ENCODE assay signal across 8 mouse cellular contexts in the genomic region with DNA sequence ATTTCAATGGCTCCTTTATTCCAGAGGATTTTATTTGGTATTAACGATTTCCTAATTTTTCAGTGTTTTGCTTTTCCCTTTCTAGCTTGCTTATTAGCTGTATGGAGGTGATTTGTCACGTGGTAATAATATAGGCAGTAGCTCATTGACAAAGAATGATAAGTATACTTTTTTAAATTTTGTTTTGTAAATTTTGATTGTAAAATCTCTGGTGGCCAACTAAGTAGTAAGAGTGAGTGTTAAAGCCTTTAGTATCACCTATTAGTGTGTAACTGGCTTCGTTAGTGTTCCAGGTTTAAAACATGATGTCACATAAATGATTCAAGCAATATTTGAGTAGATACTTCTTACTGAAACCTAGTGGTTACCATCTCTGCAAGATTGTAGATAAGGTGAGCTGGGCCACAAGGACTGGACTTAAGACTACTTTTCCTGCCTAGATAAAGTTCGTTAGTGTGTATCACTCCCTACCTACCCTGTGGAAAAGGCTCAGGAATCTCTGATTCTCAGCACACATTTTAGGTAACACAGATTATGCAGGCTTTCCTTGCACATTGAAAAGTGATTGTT. TPM values are rescaled to one million over a fixed set of nuclear protein-coding genes. Genes with fewer than 3 reads are reported as not detected.
A peak's percentile ranks its signal among the peaks of the same experiment; 100 is the strongest.
DNase-seq lines count a peak whose midpoint lies in the region; ATAC-seq lines count a peak whose summit lies in the region.
"Had no signal": no experiment of that assay in that cellular context is flagged by ENCODE, and none has a peak within 500 bp of the region (broad histone marks: within the 10 kb centered on the region; RNA-seq: fewer than 3 reads in every experiment).

No protein-coding gene starts in this region.

- peak overlapping the region; percentile 96 for H3K4me3 ChIP-seq in megakaryocyte, embryonic 14.5 days (replicated peaks)
- peak overlapping the region; percentile 95 for H3K4me3 ChIP-seq in forebrain, embryonic 13.5 days
- H3K4me3 ChIP-seq in liver, embryonic 13.5 days (replicated peaks), result peak overlapping the region; percentile 97

- no peaks in the 10 kb centered on the region for H3K36me3 ChIP-seq in megakaryocyte, embryonic 14.5 days (replicated peaks; ENCODE audit: low read length)
- no peaks in the 10 kb centered on the region for H3K36me3 ChIP-seq in forebrain, embryonic 13.5 days (ENCODE audit: poor library complexity, severe bottlenecking)
- no peaks in the 10 kb centered on the region for H3K36me3 ChIP-seq in liver, embryonic 13.5 days

- 55% methylated on average over 4 of the region's 4 CpGs for whole genome bisulfite sequencing in forebrain, embryonic 13.5 days
- 24% methylated on average over 4 of the region's 4 CpGs for WGBS in liver, embryonic 13.5 days (ENCODE audit: insufficient replicate concordance)

- no peak for DNase-seq in liver, embryonic 13.5 days
- DNase-seq in right cerebral cortex, postnatal 10 days (ENCODE audit: low spot score in 2 of 2), result no peak
- DNase-seq in thymus, postnatal 36 days, result no peak
- DNase-seq in left cerebral cortex, adult 9 months (ENCODE audit: low spot score in 2 of 2), result no peak
- DNase-seq: gastrocnemius, postnatal 10 days had no signal

- H3K9me3 ChIP-seq in megakaryocyte, embryonic 14.5 days, result peaks cover 1% of the 10 kb centered on the region; the same call in 1 of the 2 replicates
- H3K9me3 ChIP-seq in forebrain, embryonic 13.5 days (replicated peaks), result no peaks in the 10 kb centered on the region
- no peaks in the 10 kb centered on the region for H3K9me3 ChIP-seq in liver, embryonic 13.5 days (replicated peaks)

- peak overlapping the region; percentile 75 for H3K4me2 ChIP-seq in forebrain, embryonic 13.5 days
- H3K4me2 ChIP-seq in liver, embryonic 13.5 days, result peak overlapping the region; percentile 90

- peaks cover 43% of the 10 kb centered on the region for H3K4me1 ChIP-seq in megakaryocyte, embryonic 14.5 days
- peaks cover 22% of the 10 kb centered on the region for H3K4me1 ChIP-seq in forebrain, embryonic 13.5 days
- peaks cover 34% of the 10 kb centered on the region for H3K4me1 ChIP-seq in liver, embryonic 13.5 days (replicated peaks)

- ATAC-seq in megakaryocyte, adult 5-6 weeks (ENCODE audit: poor library complexity, severe bottlenecking), result no peak
- ATAC-seq in forebrain, embryonic 13.5 days, result no peak
- no peak for ATAC-seq in liver, embryonic 13.5 days (ENCODE audit: low read depth)

- H3K27me3 ChIP-seq in megakaryocyte, embryonic 14.5 days (replicated peaks), result no peaks in the 10 kb centered on the region
- no peaks in the 10 kb centered on the region for H3K27me3 ChIP-seq in forebrain, embryonic 13.5 days
- H3K27me3 ChIP-seq in liver, embryonic 13.5 days, result no peaks in the 10 kb centered on the region

- peak overlapping the region; percentile 97 for H3K9ac ChIP-seq in forebrain, embryonic 13.5 days
- H3K9ac ChIP-seq in liver, embryonic 13.5 days, result peak overlapping the region; percentile 98

- no peak overlapping the region for H3K27ac ChIP-seq in forebrain, embryonic 13.5 days
- no peak overlapping the region; the same call in 1 of the 2 replicates for H3K27ac ChIP-seq in liver, embryonic 13.5 days

RNA-seq across cellular contexts. Expression of gene Fxr1, which starts 1.6 kb away (rescaled TPM):
- 4.3 and 16.0 TPM in 2 replicates for polyA plus RNA-seq in megakaryocyte, embryonic 14.5 days (2012; ENCODE audit: insufficient read depth, low replicate concordance)
- total RNA-seq in megakaryocyte, adult 5-6 weeks (2015), result 78.0 and 95.2 TPM in 2 replicates
- 173 and 175 TPM in 2 replicates for total RNA-seq in megakaryocyte, adult 5-6 weeks (2017)
- polyA plus RNA-seq in forebrain, embryonic 13.5 days (2015; fragmentation: Nextera tagmentation; extraction: Ambion mirVana), result 48.5 and 50.7 TPM in 2 replicates
- polyA plus RNA-seq in liver, embryonic 13.5 days (2015; fragmentation: Nextera tagmentation; extraction: Ambion mirVana), result 31.9 and 40.2 TPM in 2 replicates

RNA-seq across cellular contexts. Expression of gene Dnajc19, which starts 59.8 kb away (rescaled TPM):
- polyA plus RNA-seq in megakaryocyte, embryonic 14.5 days (2012; ENCODE audit: insufficient read depth, low replicate concordance), result 23.8 TPM in 1 of 2 replicates, not detected in the other
- total RNA-seq in megakaryocyte, adult 5-6 weeks (2015), result 99.4 and 124 TPM in 2 replicates
- 132 and 137 TPM in 2 replicates for total RNA-seq in megakaryocyte, adult 5-6 weeks (2017)
- polyA plus RNA-seq in forebrain, embryonic 13.5 days (2015; fragmentation: Nextera tagmentation; extraction: Ambion mirVana), result 147 and 162 TPM in 2 replicates
- polyA plus RNA-seq in liver, embryonic 13.5 days (2015; fragmentation: Nextera tagmentation; extraction: Ambion mirVana), result 164 and 176 TPM in 2 replicates
